Mouse (Mus musculus) liver, embryonic 15.5 days (tissue): ENCODE data around the gene Efr3b. TPM values are rescaled to one million over a fixed set of nuclear protein-coding genes. Genes with fewer than 3 reads are reported as not detected.

ENCODE experiments used
- ATAC-seq: fragments of 200-750 bp; cut with Nextera tagmentation; 2 replicates; pipeline ENCODE4 v1.8.0; 2017; ENCODE audit warnings: moderate number of reproducible peaks, mild to moderate bottlenecking, moderate library complexity; ENCODE audit not compliant: insufficient read depth
- H3K27ac ChIP-seq: fragments of 300-500 bp; sonication (generic); replicated peaks from 2 replicates; pipeline ENCODE4 v1.5.1; 2015; ENCODE audit warnings: mild to moderate bottlenecking, inconsistent platforms
- H3K27me3 ChIP-seq: fragments of 300-500 bp; sonication (generic); 2 replicates; pipeline ENCODE4 v1.6.1; 2015; ENCODE audit warnings: mild to moderate bottlenecking, inconsistent platforms
- H3K36me3 ChIP-seq: fragments of 300-500 bp; sonication (generic); replicated peaks from 2 replicates; pipeline ENCODE4 v1.6.1; 2015; ENCODE audit warnings: moderate library complexity, mild to moderate bottlenecking, inconsistent platforms
- H3K4me1 ChIP-seq: fragments of 300-500 bp; sonication (generic); replicated peaks from 2 replicates; pipeline ENCODE4 v1.6.1; 2015; ENCODE audit warnings: inconsistent platforms
- H3K4me2 ChIP-seq: fragments of 300-500 bp; sonication (generic); 2 replicates; pipeline ENCODE4 v1.6.1; 2015; ENCODE audit warnings: moderate library complexity, mild to moderate bottlenecking, inconsistent platforms
- H3K4me3 ChIP-seq: fragments of 300-500 bp; sonication (generic); replicated peaks from 2 replicates; pipeline ENCODE4 v1.5.1; 2015; ENCODE audit warnings: mild to moderate bottlenecking, inconsistent platforms
- H3K9ac ChIP-seq: fragments of 300-500 bp; sonication (generic); 2 replicates; pipeline ENCODE4 v1.6.1; 2015; ENCODE audit warnings: moderate library complexity, mild to moderate bottlenecking, inconsistent platforms
- H3K9me3 ChIP-seq: fragments of 300-500 bp; sonication (generic); replicated peaks from 2 replicates; pipeline ENCODE4 v1.6.1; 2016; ENCODE audit warnings: inconsistent platforms
- WGBS: fragments of 180-500 bp; shearing (Covaris S2); methylation state at CpG from one replicate; pipeline ENCODE4 v1.1.7; 2015; ENCODE audit warnings: mixed read lengths; ENCODE audit not compliant: insufficient replicate concordance; 5-methylcytosine and 5-hydroxymethylcytosine counted together
- polyA plus RNA-seq: library from polyadenylated mRNA; unstranded; fragments of >200 nt; fragmentation: Nextera tagmentation; extraction: Ambion mirVana; gene quantifications from 2 replicates; pipeline ENCODE4 v1.2.1, GENCODE M21; 2015

Efr3b gene
- polyA plus RNA-seq, 1 experiment from 2014 or later: 0.09 TPM

DNA sequence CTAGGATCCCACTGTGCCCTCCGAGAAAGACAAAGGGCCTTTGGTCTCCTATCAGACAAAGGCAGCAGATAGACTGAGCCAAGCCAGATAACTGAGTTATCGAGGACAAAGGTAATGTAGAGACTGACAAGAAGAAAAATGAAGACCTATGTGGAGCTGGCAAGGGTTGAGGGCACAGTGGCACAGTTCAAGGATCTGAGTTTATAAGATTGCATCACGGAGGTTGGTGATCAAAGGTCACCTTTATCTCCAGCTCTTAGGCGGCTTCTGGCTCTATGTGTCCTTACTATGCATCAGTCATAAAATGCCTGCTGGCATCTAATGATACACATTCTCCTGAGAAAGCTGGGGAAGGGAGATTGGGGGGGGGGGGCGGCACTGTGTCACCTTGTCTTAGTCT is 2.6 kb downstream of the Efr3b start:
- Histone ChIP-seq H3K9ac (no peak overlapping the region), H3K4me3 (no peak overlapping the region), H3K9me3 (no peaks in the 10 kb centered on the region), H3K36me3 (no peaks in the 10 kb centered on the region), H3K4me2 (no peak overlapping the region), H3K27me3 (peaks cover 62% of the 10 kb centered on the region), H3K4me1 (peaks cover 11% of the 10 kb centered on the region; the same call in 1 of the 2 replicates), H3K27ac (no peak overlapping the region)
- ATAC-seq: no peak
- 58% methylated on average over 5 of the region's 5 CpGs for WGBS

GRCm38 (mm10) chr12:4029064-4029463 is 9.7 kb downstream of the Efr3b start:
- Histone ChIP-seq H3K9ac (no peak overlapping the region), H3K27ac (no peak overlapping the region), H3K36me3 (no peaks in the 10 kb centered on the region), H3K9me3 (no peaks in the 10 kb centered on the region), H3K27me3 (0 out of 2 replicates have a peak, but pooled peaks cover 2% of the 10 kb centered on the region), H3K4me2 (no peak overlapping the region), H3K4me1 (no peaks in the 10 kb centered on the region), H3K4me3 (no peak overlapping the region)
- WGBS: 15% methylated on average over 4 of the region's 4 CpGs
- no peak for ATAC-seq

DNA sequence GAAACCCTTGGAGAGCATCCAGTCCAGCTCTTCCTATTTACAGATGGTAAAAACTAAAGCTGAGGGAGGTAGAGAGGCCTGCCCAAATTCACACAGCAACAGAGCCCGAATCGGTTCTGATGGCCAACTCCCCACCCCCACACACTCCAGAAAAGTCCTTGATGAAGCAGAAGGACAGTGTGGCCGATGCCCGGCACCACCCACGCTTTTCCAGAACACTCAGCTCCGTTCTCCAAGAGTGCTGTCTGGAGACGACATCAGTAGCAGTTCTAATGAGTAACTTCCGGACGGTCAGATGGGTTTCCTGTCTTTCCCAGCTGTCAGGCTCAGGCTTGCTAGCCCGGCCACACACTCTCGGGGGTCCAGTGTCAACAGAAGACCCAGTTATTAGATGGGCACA is 10.2 kb downstream of the Efr3b start:
- Histone ChIP-seq H3K4me2 (no peak overlapping the region), H3K4me1 (no peaks in the 10 kb centered on the region), H3K36me3 (no peaks in the 10 kb centered on the region), H3K4me3 (no peak overlapping the region), H3K27ac (no peak overlapping the region), H3K9me3 (no peaks in the 10 kb centered on the region), H3K27me3 (0 out of 2 replicates have a peak, but pooled peaks cover 2% of the 10 kb centered on the region), H3K9ac (no peak overlapping the region)
- 41% methylated on average over 11 of the region's 11 CpGs for WGBS
- no peak for ATAC-seq

DNA sequence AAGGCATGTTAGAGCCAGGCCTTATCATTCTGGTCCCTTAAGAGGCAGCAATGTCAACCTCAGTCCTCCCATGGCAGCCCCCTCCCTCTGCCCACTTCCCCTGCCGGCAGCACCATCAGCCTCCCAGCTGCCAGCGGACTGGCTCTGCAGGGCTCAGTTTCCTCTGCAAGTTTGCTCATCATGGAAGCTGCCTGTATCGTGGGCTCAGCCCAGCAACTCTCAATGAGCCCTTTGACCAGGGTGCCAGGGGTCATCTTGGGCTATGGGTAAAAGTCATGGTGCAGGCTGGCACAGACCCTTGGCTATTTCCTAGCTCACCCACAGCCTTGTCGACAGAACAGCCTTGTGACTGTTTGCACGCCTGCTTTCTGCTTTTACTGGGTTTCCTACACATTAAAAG is 14.4 kb downstream of the Efr3b start:
- Histone ChIP-seq H3K36me3 (no peaks in the 10 kb centered on the region), H3K4me1 (no peaks in the 10 kb centered on the region), H3K27ac (no peak overlapping the region), H3K9ac (no peak overlapping the region), H3K4me3 (no peak overlapping the region), H3K9me3 (no peaks in the 10 kb centered on the region), H3K27me3 (0 out of 2 replicates have a peak, but pooled peaks cover 2% of the 10 kb centered on the region), H3K4me2 (no peak overlapping the region)
- 46% methylated on average over 5 of the region's 5 CpGs for WGBS
- no peak for ATAC-seq

DNA sequence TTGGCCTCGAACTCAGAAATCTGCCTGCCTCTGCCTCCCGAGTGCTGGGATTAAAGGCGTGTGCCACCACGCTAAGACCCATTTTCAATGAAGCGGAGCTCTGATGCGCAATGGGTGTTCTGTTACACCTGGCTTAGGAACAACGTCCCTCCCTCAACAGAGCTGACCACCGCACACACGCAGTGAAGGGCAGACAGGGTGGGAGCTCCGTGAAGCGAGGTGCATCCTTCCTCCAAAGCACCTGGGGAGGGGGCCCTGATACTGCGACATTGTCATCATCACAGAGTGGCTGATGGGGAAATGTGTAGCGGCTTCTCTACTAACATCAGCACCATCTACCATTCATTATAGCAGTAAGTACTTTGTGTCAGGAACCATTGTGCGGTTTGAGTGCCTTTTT is 15.2 kb downstream of the Efr3b start:
- Histone ChIP-seq H3K27ac (no peak overlapping the region), H3K36me3 (no peaks in the 10 kb centered on the region), H3K4me2 (no peak overlapping the region), H3K9ac (no peak overlapping the region), H3K4me1 (no peaks in the 10 kb centered on the region), H3K9me3 (no peaks in the 10 kb centered on the region), H3K27me3 (0 out of 2 replicates have a peak, but pooled peaks cover 2% of the 10 kb centered on the region), H3K4me3 (no peak overlapping the region)
- ATAC-seq: no peak
- WGBS: 77% methylated on average over 14 of the region's 14 CpGs

- Histone ChIP-seq H3K4me1 (no peaks in the 10 kb centered on the region), H3K27me3 (0 out of 2 replicates have a peak, but pooled peaks cover 2% of the 10 kb centered on the region), H3K9ac (no peak overlapping the region), H3K27ac (no peak overlapping the region), H3K4me2 (no peak overlapping the region), H3K4me3 (no peak overlapping the region), H3K36me3 (no peaks in the 10 kb centered on the region), H3K9me3 (no peaks in the 10 kb centered on the region)
- 39% methylated on average over 7 of the region's 7 CpGs for WGBS
- no peak for ATAC-seq
These were observed 15.9 kb downstream of the Efr3b start for GRCm38 (mm10) chr12:4022845-4023244.

DNA sequence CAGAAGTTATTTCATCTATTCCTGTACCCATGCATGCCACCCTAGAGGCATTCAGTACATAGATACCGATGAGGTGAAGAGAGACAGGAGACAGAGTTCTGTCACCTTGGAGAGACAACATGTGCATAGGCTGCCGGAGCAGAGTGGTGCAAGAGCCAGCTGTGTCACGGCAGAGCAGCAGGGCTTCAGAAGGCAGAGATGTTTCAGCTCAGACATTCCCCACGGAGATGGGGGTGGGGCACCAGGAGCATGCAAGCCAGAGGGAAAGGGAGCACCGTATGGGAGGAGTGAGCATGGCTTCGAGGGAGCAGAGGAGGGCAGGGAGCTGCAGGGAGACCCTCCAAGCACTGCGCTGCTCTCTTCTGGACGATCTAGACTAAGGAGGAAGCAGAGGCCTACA is 18.2 kb downstream of the Efr3b start:
- ATAC-seq: no peak
- 0 out of 2 replicates have a peak, but pooled peaks cover 2% of the 10 kb centered on the region for H3K27me3 ChIP-seq
- no peaks in the 10 kb centered on the region for H3K36me3 ChIP-seq
- no peak overlapping the region for H3K9ac ChIP-seq
- no peaks in the 10 kb centered on the region for H3K4me1 ChIP-seq
- no peak overlapping the region for H3K27ac ChIP-seq
- no peak overlapping the region for H3K4me2 ChIP-seq
- WGBS: 58% methylated on average over 8 of the region's 8 CpGs
- no peak overlapping the region for H3K4me3 ChIP-seq
- no peaks in the 10 kb centered on the region for H3K9me3 ChIP-seq

- no peak for ATAC-seq
- no peaks in the 10 kb centered on the region for H3K36me3 ChIP-seq
- H3K4me3 ChIP-seq: no peak overlapping the region
- WGBS: 47% methylated on average over 7 of the region's 7 CpGs
- no peak overlapping the region for H3K9ac ChIP-seq
- H3K27me3 ChIP-seq: no peaks in the 10 kb centered on the region
- no peak overlapping the region for H3K4me2 ChIP-seq
- H3K27ac ChIP-seq: no peak overlapping the region
- no peaks in the 10 kb centered on the region for H3K9me3 ChIP-seq
- H3K4me1 ChIP-seq: no peaks in the 10 kb centered on the region
These were observed 22.4 kb downstream of the Efr3b start for GRCm38 (mm10) chr12:4016321-4016720.

- Histone ChIP-seq H3K4me3 (no peak overlapping the region), H3K4me2 (no peak overlapping the region), H3K9ac (no peak overlapping the region), H3K9me3 (no peaks in the 10 kb centered on the region), H3K36me3 (no peaks in the 10 kb centered on the region), H3K27me3 (no peaks in the 10 kb centered on the region), H3K4me1 (no peaks in the 10 kb centered on the region), H3K27ac (no peak overlapping the region)
- ATAC-seq: no peak
- WGBS: 47% methylated on average over 4 of the region's 4 CpGs
These were observed 23.0 kb downstream of the Efr3b start for GRCm38 (mm10) chr12:4015741-4016140.

GRCm38 (mm10) chr12:4015255-4015654 is 23.5 kb downstream of the Efr3b start:
- Histone ChIP-seq H3K36me3 (no peaks in the 10 kb centered on the region), H3K27me3 (no peaks in the 10 kb centered on the region), H3K9me3 (no peaks in the 10 kb centered on the region), H3K9ac (no peak overlapping the region), H3K4me1 (no peaks in the 10 kb centered on the region), H3K4me3 (no peak overlapping the region), H3K4me2 (no peak overlapping the region), H3K27ac (no peak overlapping the region)
- ATAC-seq: no peak
- WGBS: 57% methylated on average over 7 of the region's 7 CpGs

DNA sequence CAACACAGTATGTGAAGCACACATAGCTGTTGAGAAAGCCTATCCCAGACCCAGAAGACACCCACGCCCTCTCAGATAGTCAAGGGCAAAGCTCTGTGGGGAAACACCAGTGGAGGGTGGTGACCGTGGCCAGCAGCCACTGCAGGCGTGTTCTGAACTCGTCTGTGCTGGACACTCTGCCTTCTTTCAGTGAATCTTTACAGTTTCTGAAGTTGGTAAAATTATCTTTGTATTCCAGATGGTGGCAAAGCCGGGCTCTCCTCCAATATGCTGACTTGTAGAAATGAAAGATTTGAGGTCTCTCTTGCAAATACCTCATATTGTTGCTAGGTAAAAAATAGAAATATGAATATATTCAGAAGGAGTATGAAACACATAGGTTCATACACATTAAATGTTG is 27.0 kb downstream of the Efr3b start:
- Histone ChIP-seq H3K9ac (no peak overlapping the region), H3K4me3 (no peak overlapping the region), H3K9me3 (no peaks in the 10 kb centered on the region), H3K4me2 (no peak overlapping the region), H3K27me3 (no peaks in the 10 kb centered on the region), H3K36me3 (no peaks in the 10 kb centered on the region), H3K4me1 (no peaks in the 10 kb centered on the region), H3K27ac (no peak overlapping the region)
- WGBS: 61% methylated on average over 5 of the region's 5 CpGs
- ATAC-seq: no peak

DNA sequence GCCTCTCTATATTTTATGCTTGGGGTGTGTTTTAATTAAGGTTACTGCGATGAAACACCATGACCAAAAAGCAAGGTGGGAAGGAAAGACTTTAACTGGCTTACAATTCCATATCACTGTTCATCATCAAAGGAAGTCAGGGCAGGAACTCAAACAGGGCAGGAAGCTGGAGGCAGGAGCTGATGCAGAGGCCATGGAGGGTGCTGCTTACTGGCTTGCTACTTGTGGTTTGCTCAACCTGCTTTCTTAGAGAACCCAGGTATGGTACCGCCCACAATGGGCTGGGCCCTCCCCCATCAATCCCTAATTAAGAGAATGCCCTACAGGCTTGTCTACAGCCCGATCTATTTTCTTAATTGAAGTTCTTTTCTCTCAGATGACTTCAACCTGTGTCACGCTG is 27.4 kb downstream of the Efr3b start:
- no peaks in the 10 kb centered on the region for H3K4me1 ChIP-seq
- H3K4me2 ChIP-seq: no peak overlapping the region
- H3K36me3 ChIP-seq: no peaks in the 10 kb centered on the region
- no peak overlapping the region for H3K4me3 ChIP-seq
- no peak for ATAC-seq
- H3K9ac ChIP-seq: no peak overlapping the region
- 67% methylated on average over 4 of the region's 4 CpGs for WGBS
- no peak overlapping the region for H3K27ac ChIP-seq
- H3K9me3 ChIP-seq: no peaks in the 10 kb centered on the region
- no peaks in the 10 kb centered on the region for H3K27me3 ChIP-seq
